Mouse (Mus musculus): ENCODE measurements around the gene Alms1. TPM values are rescaled to one million over a fixed set of nuclear protein-coding genes. Genes with fewer than 3 reads are reported as not detected.

Gene Alms1
- polyA plus RNA-seq, 1 experiment from 2014 or later: 5.1 TPM

GRCm38 (mm10) chr6:85588164-85588563 lies 833 bp downstream of the Alms1 start:
- WGBS: 0% methylated on average over 10 of the region's 10 CpGs
- Histone ChIP-seq H3K9me3 (ENCODE audit: control insufficient read depth, low read length) (no peaks in the 10 kb centered on the region), H3K36me3 (ENCODE audit: control insufficient read depth, insufficient read depth, low read length) (no peaks in the 10 kb centered on the region), H3K4me3 (ENCODE audit: low read length) (peak overlapping the region; percentile 93), H3K4me2 (ENCODE audit: low read depth, low read length) (peak overlapping the region; percentile 86), H3K4me1 (replicated peaks; ENCODE audit: control insufficient read depth, insufficient read depth, low read length) (peaks cover 10% of the 10 kb centered on the region), H3K27me3 (ENCODE audit: control insufficient read depth, insufficient read depth, low read depth, low read length) (no peaks in the 10 kb centered on the region), H3K9ac (ENCODE audit: low read length) (peak overlapping the region; percentile 88), H3K27ac (ENCODE audit: low read length) (peak overlapping the region; percentile 87)
- no peak for ATAC-seq (ENCODE audit: low read depth)

- Histone ChIP-seq H3K4me2 (ENCODE audit: low read depth, low read length) (peak overlapping the region; percentile 86), H3K36me3 (ENCODE audit: control insufficient read depth, insufficient read depth, low read length) (no peaks in the 10 kb centered on the region), H3K27ac (ENCODE audit: low read length) (no peak overlapping the region), H3K4me3 (ENCODE audit: low read length) (peak overlapping the region; percentile 93), H3K27me3 (ENCODE audit: control insufficient read depth, insufficient read depth, low read depth, low read length) (no peaks in the 10 kb centered on the region), H3K9me3 (ENCODE audit: control insufficient read depth, low read length) (no peaks in the 10 kb centered on the region), H3K9ac (ENCODE audit: low read length) (peak overlapping the region; percentile 88), H3K4me1 (replicated peaks; ENCODE audit: control insufficient read depth, insufficient read depth, low read length) (peaks cover 10% of the 10 kb centered on the region)
- ATAC-seq (ENCODE audit: low read depth): no peak
- WGBS: 4% methylated on average over 4 of the region's 4 CpGs
These were observed 1.2 kb downstream of the Alms1 start for GRCm38 (mm10) chr6:85588568-85588967.

- H3K4me3 ChIP-seq (ENCODE audit: low read length): no peak overlapping the region
- no peaks in the 10 kb centered on the region for H3K36me3 ChIP-seq (ENCODE audit: control insufficient read depth, insufficient read depth, low read length)
- WGBS: 66% methylated on average over 2 of the region's 2 CpGs
- H3K9ac ChIP-seq (ENCODE audit: low read length): no peak overlapping the region
- no peak for ATAC-seq (ENCODE audit: low read depth)
- no peak overlapping the region for H3K27ac ChIP-seq (ENCODE audit: low read length)
- peaks cover 10% of the 10 kb centered on the region for H3K4me1 ChIP-seq (replicated peaks; ENCODE audit: control insufficient read depth, insufficient read depth, low read length)
- H3K9me3 ChIP-seq (ENCODE audit: control insufficient read depth, low read length): no peaks in the 10 kb centered on the region
- no peaks in the 10 kb centered on the region for H3K27me3 ChIP-seq (ENCODE audit: control insufficient read depth, insufficient read depth, low read depth, low read length)
- H3K4me2 ChIP-seq (ENCODE audit: low read depth, low read length): no peak overlapping the region
These were observed 2.8 kb downstream of the Alms1 start for GRCm38 (mm10) chr6:85590116-85590515.

- H3K4me3 ChIP-seq (ENCODE audit: low read length): no peak overlapping the region
- H3K9me3 ChIP-seq (ENCODE audit: control insufficient read depth, low read length): no peaks in the 10 kb centered on the region
- peak; percentile 56; the same call in 1 of the 2 replicates for ATAC-seq (ENCODE audit: low read depth)
- H3K27ac ChIP-seq (ENCODE audit: low read length): no peak overlapping the region
- no peak overlapping the region for H3K9ac ChIP-seq (ENCODE audit: low read length)
- no peak overlapping the region for H3K4me2 ChIP-seq (ENCODE audit: low read depth, low read length)
- H3K27me3 ChIP-seq (ENCODE audit: control insufficient read depth, insufficient read depth, low read depth, low read length): no peaks in the 10 kb centered on the region
- H3K4me1 ChIP-seq (replicated peaks; ENCODE audit: control insufficient read depth, insufficient read depth, low read length): peaks cover 3% of the 10 kb centered on the region; the same call in 1 of the 2 replicates
- H3K36me3 ChIP-seq (ENCODE audit: control insufficient read depth, insufficient read depth, low read length): no peaks in the 10 kb centered on the region
- 39% methylated on average over 1 of the region's 1 CpGs for WGBS
These were observed 12.0 kb downstream of the Alms1 start for GRCm38 (mm10) chr6:85599310-85599709.

- no peak for ATAC-seq (ENCODE audit: low read depth)
- H3K9ac ChIP-seq (ENCODE audit: low read length): no peak overlapping the region
- no peak overlapping the region for H3K4me2 ChIP-seq (ENCODE audit: low read depth, low read length)
- WGBS: 95% methylated on average over 1 of the region's 1 CpGs
- H3K36me3 ChIP-seq (ENCODE audit: control insufficient read depth, insufficient read depth, low read length): peaks cover 8% of the 10 kb centered on the region; the same call in 1 of the 2 replicates
- H3K4me1 ChIP-seq (replicated peaks; ENCODE audit: control insufficient read depth, insufficient read depth, low read length): no peaks in the 10 kb centered on the region
- H3K27ac ChIP-seq (ENCODE audit: low read length): no peak overlapping the region
- H3K27me3 ChIP-seq (ENCODE audit: control insufficient read depth, insufficient read depth, low read depth, low read length): no peaks in the 10 kb centered on the region
- no peaks in the 10 kb centered on the region for H3K9me3 ChIP-seq (ENCODE audit: control insufficient read depth, low read length)
- H3K4me3 ChIP-seq (ENCODE audit: low read length): no peak overlapping the region
These were observed 23.2 kb downstream of the Alms1 start for GRCm38 (mm10) chr6:85610511-85610910.

GRCm38 (mm10) chr6:85620826-85621225 lies 33.5 kb downstream of the Alms1 start:
- H3K4me3 ChIP-seq (ENCODE audit: low read length): no peak overlapping the region
- no peaks in the 10 kb centered on the region for H3K27me3 ChIP-seq (ENCODE audit: control insufficient read depth, insufficient read depth, low read depth, low read length)
- no peak overlapping the region for H3K27ac ChIP-seq (ENCODE audit: low read length)
- ATAC-seq (ENCODE audit: low read depth): no peak
- no peak overlapping the region for H3K4me2 ChIP-seq (ENCODE audit: low read depth, low read length)
- no peaks in the 10 kb centered on the region for H3K9me3 ChIP-seq (ENCODE audit: control insufficient read depth, low read length)
- WGBS: 88% methylated on average over 4 of the region's 4 CpGs
- no peaks in the 10 kb centered on the region for H3K4me1 ChIP-seq (replicated peaks; ENCODE audit: control insufficient read depth, insufficient read depth, low read length)
- H3K9ac ChIP-seq (ENCODE audit: low read length): no peak overlapping the region
- H3K36me3 ChIP-seq (ENCODE audit: control insufficient read depth, insufficient read depth, low read length): peaks cover 33% of the 10 kb centered on the region

- no peak overlapping the region for H3K9ac ChIP-seq (ENCODE audit: low read length)
- H3K4me2 ChIP-seq (ENCODE audit: low read depth, low read length): no peak overlapping the region
- no peaks in the 10 kb centered on the region for H3K27me3 ChIP-seq (ENCODE audit: control insufficient read depth, insufficient read depth, low read depth, low read length)
- H3K4me3 ChIP-seq (ENCODE audit: low read length): no peak overlapping the region
- H3K36me3 ChIP-seq (ENCODE audit: control insufficient read depth, insufficient read depth, low read length): peaks cover 33% of the 10 kb centered on the region
- no peaks in the 10 kb centered on the region for H3K4me1 ChIP-seq (replicated peaks; ENCODE audit: control insufficient read depth, insufficient read depth, low read length)
- ATAC-seq (ENCODE audit: low read depth): no peak
- WGBS: 86% methylated on average over 5 of the region's 5 CpGs
- no peaks in the 10 kb centered on the region for H3K9me3 ChIP-seq (ENCODE audit: control insufficient read depth, low read length)
- H3K27ac ChIP-seq (ENCODE audit: low read length): no peak overlapping the region
These were observed 34.3 kb downstream of the Alms1 start for GRCm38 (mm10) chr6:85621600-85621999.

GRCm38 (mm10) chr6:85624511-85624910 lies 37.2 kb downstream of the Alms1 start:
- peaks cover 41% of the 10 kb centered on the region for H3K36me3 ChIP-seq (ENCODE audit: control insufficient read depth, insufficient read depth, low read length)
- no peak overlapping the region for H3K4me3 ChIP-seq (ENCODE audit: low read length)
- ATAC-seq (ENCODE audit: low read depth): no peak
- H3K4me2 ChIP-seq (ENCODE audit: low read depth, low read length): no peak overlapping the region
- no peaks in the 10 kb centered on the region for H3K4me1 ChIP-seq (replicated peaks; ENCODE audit: control insufficient read depth, insufficient read depth, low read length)
- no peaks in the 10 kb centered on the region for H3K27me3 ChIP-seq (ENCODE audit: control insufficient read depth, insufficient read depth, low read depth, low read length)
- 95% methylated on average over 4 of the region's 4 CpGs for WGBS
- no peak overlapping the region for H3K27ac ChIP-seq (ENCODE audit: low read length)
- no peak overlapping the region for H3K9ac ChIP-seq (ENCODE audit: low read length)
- H3K9me3 ChIP-seq (ENCODE audit: control insufficient read depth, low read length): no peaks in the 10 kb centered on the region

GRCm38 (mm10) chr6:85633165-85633564 lies 45.8 kb downstream of the Alms1 start:
- 60% methylated on average over 8 of the region's 8 CpGs for WGBS

GRCm38 (mm10) chr6:85653244-85653643 lies 65.9 kb downstream of the Alms1 start:
- Histone ChIP-seq H3K4me3 (ENCODE audit: low read length) (no peak overlapping the region), H3K4me1 (replicated peaks; ENCODE audit: control insufficient read depth, insufficient read depth, low read length) (no peaks in the 10 kb centered on the region), H3K27me3 (ENCODE audit: control insufficient read depth, insufficient read depth, low read depth, low read length) (no peaks in the 10 kb centered on the region), H3K9me3 (ENCODE audit: control insufficient read depth, low read length) (no peaks in the 10 kb centered on the region), H3K9ac (ENCODE audit: low read length) (no peak overlapping the region), H3K27ac (ENCODE audit: low read length) (no peak overlapping the region), H3K4me2 (ENCODE audit: low read depth, low read length) (no peak overlapping the region), H3K36me3 (ENCODE audit: control insufficient read depth, insufficient read depth, low read length) (no peaks in the 10 kb centered on the region)
- 87% methylated on average over 2 of the region's 2 CpGs for WGBS
- ATAC-seq (ENCODE audit: low read depth): no peak

More at GRCm38 (mm10) chr6:85633165-85633564, 45.8 kb downstream of the Alms1 start:
- H3K4me1 ChIP-seq (replicated peaks; ENCODE audit: control insufficient read depth, insufficient read depth, low read length): no peaks in the 10 kb centered on the region
- no peak for ATAC-seq (ENCODE audit: low read depth)
- H3K4me3 ChIP-seq (ENCODE audit: low read length): no peak overlapping the region
- no peak overlapping the region for H3K9ac ChIP-seq (ENCODE audit: low read length)
- H3K27ac ChIP-seq (ENCODE audit: low read length): no peak overlapping the region
- no peaks in the 10 kb centered on the region for H3K9me3 ChIP-seq (ENCODE audit: control insufficient read depth, low read length)
- H3K27me3 ChIP-seq (ENCODE audit: control insufficient read depth, insufficient read depth, low read depth, low read length): no peaks in the 10 kb centered on the region
- peaks cover 12% of the 10 kb centered on the region; the same call in 1 of the 2 replicates for H3K36me3 ChIP-seq (ENCODE audit: control insufficient read depth, insufficient read depth, low read length)
- H3K4me2 ChIP-seq (ENCODE audit: low read depth, low read length): no peak overlapping the region

Data from lung, embryonic 16.5 days (tissue).